Mouse (Mus musculus): ENCODE measurements around the gene Grb7.

GRCm38 (mm10) chr11:98445238-98445637, 956 bp upstream of the Grb7 start:
- no peak for TF ChIP-seq POLR2A (IDR thresholded peaks at IDR 0.05; ENCODE audit: low read depth, low read length)
- no peak for TF ChIP-seq CTCF (IDR thresholded peaks at IDR 0.05; ENCODE audit: extremely low read depth, insufficient read depth, insufficient read length, insufficient replicate concordance)

All from spleen, adult 2 months (tissue).